In genomic region chr8:60969091-60969490, GRCm38 (mm10) we compare ENCODE assay signal across 20 mouse cellular contexts. TPM values are rescaled to one million over a fixed set of nuclear protein-coding genes. Genes with fewer than 3 reads are reported as not detected.
DNase-seq lines count a peak whose midpoint lies in the region; ATAC-seq and TF ChIP-seq lines count a peak whose summit lies in the region.
"Had no signal": no experiment of that assay in that cellular context is flagged by ENCODE, and none has a peak within 500 bp of the region (broad histone marks: within the 10 kb centered on the region; RNA-seq: fewer than 3 reads in every experiment).

No protein-coding gene starts in this region.

- peak overlapping the region; percentile 14 for H3K4me3 ChIP-seq in megakaryocyte, embryonic 14.5 days (replicated peaks)
- no peak overlapping the region for H3K4me3 ChIP-seq in liver, embryonic 14.5 days (ENCODE audit: insufficient read depth in 1 of 2, low read depth in 2 of 2, low read length in 2 of 2)
- H3K4me3 ChIP-seq in forebrain, postnatal 0 days (ENCODE audit: low read depth, low read length) = no peak overlapping the region
- H3K4me3 ChIP-seq: embryonic facial prominence, embryonic 15.5 days; forebrain, embryonic 15.5 days; midbrain, embryonic 15.5 days had no signal

- TF ChIP-seq CTCF in liver, embryonic 14.5 days (IDR thresholded peaks at IDR 0.05; ENCODE audit: low read depth) = no peak
- no peak for TF ChIP-seq CTCF in forebrain, postnatal 0 days (IDR thresholded peaks at IDR 0.05; ENCODE audit: low read depth)

- H3K4me1 ChIP-seq in megakaryocyte, embryonic 14.5 days = peaks cover 72% of the 10 kb centered on the region
- peaks cover 65 to 74% of the 10 kb centered on the region in 2 experiments for H3K4me1 ChIP-seq in liver, embryonic 14.5 days (replicated peaks; ENCODE audit: control insufficient read depth in 2 of 2, insufficient read depth in 2 of 2, low read length in 1 of 2)
- no peaks in the 10 kb centered on the region; the same call in 1 of the 2 replicates for H3K4me1 ChIP-seq in forebrain, postnatal 0 days (ENCODE audit: insufficient read depth)
- H3K4me1 ChIP-seq: embryonic facial prominence, embryonic 15.5 days had no signal

- H3K4me2 ChIP-seq in liver, embryonic 14.5 days (ENCODE audit: low read depth) = peak overlapping the region; percentile 58
- H3K4me2 ChIP-seq in forebrain, postnatal 0 days (ENCODE audit: low read depth) = no peak overlapping the region
- H3K4me2 ChIP-seq: embryonic facial prominence, embryonic 15.5 days; forebrain, embryonic 15.5 days; lung, embryonic 14.5 days; midbrain, embryonic 15.5 days had no signal

- peak overlapping the region; percentile 64 for H3K27ac ChIP-seq in liver, embryonic 14.5 days
- no peak overlapping the region for H3K27ac ChIP-seq in forebrain, postnatal 0 days (ENCODE audit: low read depth, low read length)
- H3K27ac ChIP-seq: embryonic facial prominence, embryonic 15.5 days; forebrain, embryonic 15.5 days; hindbrain, postnatal 0 days; kidney, postnatal 0 days; macrophage; midbrain, embryonic 15.5 days had no signal

- TF ChIP-seq EP300 in liver, embryonic 14.5 days (IDR thresholded peaks at IDR 0.05; ENCODE audit: low read depth) = no peak

- H3K36me3 ChIP-seq in megakaryocyte, embryonic 14.5 days (replicated peaks; ENCODE audit: low read length) = no peaks in the 10 kb centered on the region
- H3K36me3 ChIP-seq in liver, embryonic 14.5 days (replicated peaks; ENCODE audit: control insufficient read depth, insufficient read depth, low read depth) = no peaks in the 10 kb centered on the region
- H3K36me3 ChIP-seq in forebrain, postnatal 0 days (ENCODE audit: insufficient read depth) = no peaks in the 10 kb centered on the region
- H3K36me3 ChIP-seq: embryonic facial prominence, embryonic 15.5 days; forebrain, embryonic 15.5 days; midbrain, embryonic 15.5 days had no signal

- H3K27me3 ChIP-seq in megakaryocyte, embryonic 14.5 days (replicated peaks) = no peaks in the 10 kb centered on the region
- H3K27me3 ChIP-seq in liver, embryonic 14.5 days (ENCODE audit: control insufficient read depth, insufficient read depth, low read length) = no peaks in the 10 kb centered on the region
- no peaks in the 10 kb centered on the region for H3K27me3 ChIP-seq in forebrain, postnatal 0 days (ENCODE audit: insufficient read depth, low read length)
- H3K27me3 ChIP-seq: embryonic facial prominence, embryonic 15.5 days; forebrain, embryonic 15.5 days; midbrain, embryonic 15.5 days had no signal

- 31% methylated on average over 2 of the region's 2 CpGs for WGBS in liver, embryonic 14.5 days (ENCODE audit: insufficient replicate concordance)
- 53% methylated on average over 2 of the region's 2 CpGs for WGBS in forebrain, postnatal 0 days

- H3K9me3 ChIP-seq in megakaryocyte, embryonic 14.5 days = no peaks in the 10 kb centered on the region
- no peaks in the 10 kb centered on the region for H3K9me3 ChIP-seq in liver, embryonic 14.5 days (ENCODE audit: control insufficient read depth, low read length)
- no peaks in the 10 kb centered on the region for H3K9me3 ChIP-seq in forebrain, postnatal 0 days (ENCODE audit: low read length)
- H3K9me3 ChIP-seq: embryonic facial prominence, embryonic 15.5 days; forebrain, embryonic 15.5 days; G1E; midbrain, embryonic 15.5 days had no signal

- no peak for ATAC-seq in megakaryocyte, adult 5-6 weeks (ENCODE audit: poor library complexity, severe bottlenecking)
- ATAC-seq in erythroid progenitor cell, adult 5-6 weeks (replicated peaks; ENCODE audit: low FRiP score, poor library complexity, severe bottlenecking) = peak; percentile 26; the same call in 1 of the 2 replicates
- ATAC-seq in liver, embryonic 14.5 days (ENCODE audit: insufficient read depth) = peak; percentile 33; the same call in 1 of the 2 replicates
- ATAC-seq in forebrain, postnatal 0 days = no peak
- ATAC-seq: forebrain, embryonic 15.5 days; hindbrain, postnatal 0 days; midbrain, embryonic 15.5 days had no signal

- DNase-seq in liver, embryonic 14.5 days (ENCODE audit: low read depth in 3 of 3, low spot score in 3 of 3) = no peak
- no peak for DNase-seq in forebrain, postnatal 0 days
- DNase-seq in cerebellum, adult 11 months = no peak
- no peak for DNase-seq in embryo, embryonic 9.5 days (ENCODE audit: extremely low spot score)
- DNase-seq: adrenal gland, postnatal 10 days; cerebellum, adult 9-11 months; layer of hippocampus, adult 9-11 months; lung, embryonic 14.5 days; retina, postnatal 1 day; right cerebral cortex, postnatal 4 days had no signal

- peak overlapping the region; percentile 57 for H3K9ac ChIP-seq in liver, embryonic 14.5 days (replicated peaks)
- no peak overlapping the region for H3K9ac ChIP-seq in forebrain, postnatal 0 days
- H3K9ac ChIP-seq: embryonic facial prominence, embryonic 15.5 days; forebrain, embryonic 15.5 days; lung, embryonic 14.5 days; midbrain, embryonic 15.5 days had no signal

RNA-seq across cellular contexts. Expression of gene Clcn3, which starts 14.0 kb away (rescaled TPM):
- 3.7 and 4.8 TPM in 2 replicates for polyA plus RNA-seq in megakaryocyte, embryonic 14.5 days (2012; ENCODE audit: insufficient read depth, low replicate concordance)
- 16.4 and 17.9 TPM in 2 replicates for total RNA-seq in megakaryocyte, adult 5-6 weeks (2015)
- 21.1 and 26.0 TPM in 2 replicates for total RNA-seq in megakaryocyte, adult 5-6 weeks (2017)
- total RNA-seq in erythroid progenitor cell, adult 5-6 weeks (2015; ENCODE audit: low replicate concordance) = 293 and 374 TPM in 2 replicates
- total RNA-seq in erythroid progenitor cell, adult 5-6 weeks (2017; ENCODE audit: low replicate concordance) = 484 and 559 TPM in 2 replicates
- polyA plus RNA-seq in liver, embryonic 14.5 days (2012; rRNA removed) = 19.2 and 28.1 TPM in 2 replicates
- polyA plus RNA-seq in liver, embryonic 14.5 days (2014; fragmentation: Nextera tagmentation; extraction: Ambion mirVana) = 34.6 and 38.2 TPM in 2 replicates
- 98.0 and 109 TPM in 2 replicates for total RNA-seq in forebrain, postnatal 0 days (2014; rRNA removed)
- polyA plus RNA-seq in forebrain, postnatal 0 days (2015; fragmentation: Nextera tagmentation; extraction: Ambion mirVana) = 56.0 and 74.4 TPM in 2 replicates

RNA-seq across cellular contexts. Expression of gene Nek1, which starts 23.9 kb away (rescaled TPM):
- 0.27 TPM in 1 of 2 replicates, not detected in the other for polyA plus RNA-seq in megakaryocyte, embryonic 14.5 days (2012; ENCODE audit: insufficient read depth, low replicate concordance)
- 4.4 and 5.4 TPM in 2 replicates for total RNA-seq in megakaryocyte, adult 5-6 weeks (2015)
- 6.2 and 6.4 TPM in 2 replicates for total RNA-seq in megakaryocyte, adult 5-6 weeks (2017)
- 14.3 and 15.9 TPM in 2 replicates for total RNA-seq in erythroid progenitor cell, adult 5-6 weeks (2015; ENCODE audit: low replicate concordance)
- 20.4 and 21.5 TPM in 2 replicates for total RNA-seq in erythroid progenitor cell, adult 5-6 weeks (2017; ENCODE audit: low replicate concordance)
- polyA plus RNA-seq in liver, embryonic 14.5 days (2012; rRNA removed) = 1.5 and 2.6 TPM in 2 replicates
- polyA plus RNA-seq in liver, embryonic 14.5 days (2014; fragmentation: Nextera tagmentation; extraction: Ambion mirVana) = 6.7 and 8.5 TPM in 2 replicates
- total RNA-seq in forebrain, postnatal 0 days (2014; rRNA removed) = 18.0 and 18.4 TPM in 2 replicates
- 11.6 and 19.5 TPM in 2 replicates for polyA plus RNA-seq in forebrain, postnatal 0 days (2015; fragmentation: Nextera tagmentation; extraction: Ambion mirVana)

Comparison
In these comparisons a context has a peak if more than half of its experiments do, and no peak if none do; other contexts are left out.
1. ATAC-seq: peak in erythroid progenitor cell, adult 5-6 weeks (single experiment) and liver, embryonic 14.5 days (single experiment); none in megakaryocyte, adult 5-6 weeks (single experiment) and forebrain, postnatal 0 days (single experiment).